Mouse (Mus musculus) skeletal muscle tissue, postnatal 0 days (tissue): ENCODE results near the gene Gm20517. TPM values are rescaled to one million over a fixed set of nuclear protein-coding genes. Genes with fewer than 3 reads are reported as not detected.

ENCODE experiments used
- polyA plus RNA-seq: library from polyadenylated mRNA; unstranded; fragments of >200 nt; fragmentation: Nextera tagmentation; extraction: Ambion mirVana; gene quantifications from 2 replicates; pipeline ENCODE4 v1.2.1, GENCODE M21; 2015

Gene Gm20517
- polyA plus RNA-seq, result 1.2 and 1.5 TPM in 2 replicates

GRCm38 (mm10) chr17:47610849-47611660, at the start of gene Gm20517, which contains the start of the genes Bysl and Med20:
TSS of gene Gm20517 (plus strand) at chr17:47611589.
TSS of gene Bysl (minus strand) at chr17:47611492.
TSS of gene Med20 (plus strand) at chr17:47611582.

GRCm38 (mm10) chr17:47630678-47631065, 19.3 kb downstream of the Gm20517 start, which contains the start of gene Usp49:
TSS of gene Usp49 (plus strand) at chr17:47630690.

GRCm38 (mm10) chr17:47688344-47688607, 76.9 kb downstream of the Gm20517 start, which contains the start of gene Tomm6:
TSS of gene Tomm6 (minus strand) at chr17:47688386.

GRCm38 (mm10) chr17:47688608-47689575, 77.5 kb downstream of the Gm20517 start, which contains the start of gene Frs3:
TSS of gene Frs3 (plus strand) at chr17:47689030.

GRCm38 (mm10) chr17:47694442-47694502, 82.9 kb downstream of the Gm20517 start, which contains the start of gene Gm21981:
TSS of gene Gm21981 (minus strand) at chr17:47694455.

GRCm38 (mm10) chr17:47694503-47695336, 83.3 kb downstream of the Gm20517 start, which contains the start of gene Prickle4:
TSS of gene Prickle4 (minus strand) at chr17:47694736.

GRCm38 (mm10) chr17:47726566-47726965, 115.2 kb downstream of the Gm20517 start, which contains the start of gene Pgc:
TSS of gene Pgc (plus strand) at chr17:47726842.

Other genes with a start within 250 kb of the Gm20517 start
- gene Mrps10, start 242.7 kb upstream of the Gm20517 start, polyA plus RNA-seq, result 74.0 and 75.2 TPM in 2 replicates
- 0.19 TPM in 2 replicates for gene Guca1b, start 226.2 kb upstream of the Gm20517 start, polyA plus RNA-seq
- 1.8 and 3.5 TPM in 2 replicates for gene Guca1a, start 211.0 kb upstream of the Gm20517 start, polyA plus RNA-seq
- gene AI661453, start 175.0 kb upstream of the Gm20517 start, polyA plus RNA-seq, result 0.10 and 0.16 TPM in 2 replicates
- 0.22 and 0.23 TPM in 2 replicates for gene 1700001C19Rik, start 174.2 kb upstream of the Gm20517 start, polyA plus RNA-seq
- gene Taf8, start 109.3 kb upstream of the Gm20517 start, polyA plus RNA-seq, result 9.2 and 10.5 TPM in 2 replicates
- gene Ccnd3, start 106.5 kb upstream of the Gm20517 start, polyA plus RNA-seq, result 402 and 432 TPM in 2 replicates
- gene Bysl, start 97 bp upstream of the Gm20517 start, polyA plus RNA-seq, result 17.0 and 18.7 TPM in 2 replicates
- gene Med20, start within 50 bp of the Gm20517 start, polyA plus RNA-seq, result 21.2 and 22.4 TPM in 2 replicates
- 1.6 and 1.8 TPM in 2 replicates for gene Usp49, start 19.1 kb downstream of the Gm20517 start, polyA plus RNA-seq
- 282 and 308 TPM in 2 replicates for gene Tomm6, start 76.8 kb downstream of the Gm20517 start, polyA plus RNA-seq
- 4.3 and 4.6 TPM in 2 replicates for gene Frs3, start 77.4 kb downstream of the Gm20517 start, polyA plus RNA-seq
- 0.09 and 0.24 TPM in 2 replicates for gene Gm21981, start 82.9 kb downstream of the Gm20517 start, polyA plus RNA-seq
- 0.61 TPM in 1 of 2 replicates, not detected in the other for gene Prickle4, start 83.1 kb downstream of the Gm20517 start, polyA plus RNA-seq
- not detected in 2 replicates for gene Pgc, start 115.3 kb downstream of the Gm20517 start, polyA plus RNA-seq
- 30.7 and 30.9 TPM in 2 replicates for gene Tfeb, start 125.4 kb downstream of the Gm20517 start, polyA plus RNA-seq
- gene Mdfi, start 223.1 kb downstream of the Gm20517 start, polyA plus RNA-seq, result 1.8 and 2.8 TPM in 2 replicates